Mouse (Mus musculus) cerebellum, adult 2 months (tissue): Measurements from ENCODE around the gene Zfp462. TPM values are rescaled to one million over a fixed set of nuclear protein-coding genes. Genes with fewer than 3 reads are reported as not detected.

Source experiments
- DNase-seq, 2 experiments: peaks; one replicate each; pipeline ENCODE4 v3.0.0; 2021
- H3K27ac ChIP-seq: fragments of 200-500 bp; 2 replicates; pipeline ENCODE4 v1.5.1; 2012; ENCODE audit warnings: low read length, control low read depth, inconsistent platforms; ENCODE audit not compliant: insufficient read depth
- H3K27me3 ChIP-seq: fragments of 200-500 bp; 2 replicates; pipeline ENCODE4 v1.6.1; 2012; ENCODE audit warnings: inconsistent platforms, mild to moderate bottlenecking, low read length, moderate library complexity; ENCODE audit not compliant: control insufficient read depth, insufficient read depth
- H3K4me1 ChIP-seq: fragments of 200-500 bp; 2 replicates; pipeline ENCODE4 v1.6.1; 2011; ENCODE audit warnings: low read length; ENCODE audit not compliant: control insufficient read depth, insufficient read depth
- H3K4me3 ChIP-seq: fragments of 200-500 bp; replicated peaks from 2 replicates; pipeline ENCODE3; 2011; ENCODE audit warnings: mild to moderate bottlenecking, low read depth, low read length, control low read depth; ENCODE audit not compliant: insufficient read depth
- CTCF ChIP-seq: fragments of 200-500 bp; IDR thresholded peaks from 2 replicates; pipeline ENCODE4 v1.5.1; 2011; ENCODE audit warnings: low read depth, mild to moderate bottlenecking, control low read depth, low read length, moderate library complexity, borderline replicate concordance; ENCODE audit not compliant: insufficient read depth
- POLR2A ChIP-seq: fragments of 200-500 bp; IDR thresholded peaks from 2 replicates; pipeline ENCODE4 v1.6.1; 2011; ENCODE audit warnings: low read length, control low read depth, borderline replicate concordance; ENCODE audit not compliant: insufficient read depth
- WGBS: fragments of 180-500 bp; shearing (Covaris S2); methylation state at CpG from one replicate; pipeline ENCODE4 v1.1.7; 2018; 5-methylcytosine and 5-hydroxymethylcytosine counted together
- polyA plus RNA-seq: library from polyadenylated mRNA; depleted of rRNA; stranded (reverse); fragments of >200 nt; gene quantifications from 2 replicates; pipeline ENCODE4 v1.2.3, GENCODE M21; 2012

Zfp462 gene
- polyA plus RNA-seq, 1 experiment = 15.9 TPM

DNA sequence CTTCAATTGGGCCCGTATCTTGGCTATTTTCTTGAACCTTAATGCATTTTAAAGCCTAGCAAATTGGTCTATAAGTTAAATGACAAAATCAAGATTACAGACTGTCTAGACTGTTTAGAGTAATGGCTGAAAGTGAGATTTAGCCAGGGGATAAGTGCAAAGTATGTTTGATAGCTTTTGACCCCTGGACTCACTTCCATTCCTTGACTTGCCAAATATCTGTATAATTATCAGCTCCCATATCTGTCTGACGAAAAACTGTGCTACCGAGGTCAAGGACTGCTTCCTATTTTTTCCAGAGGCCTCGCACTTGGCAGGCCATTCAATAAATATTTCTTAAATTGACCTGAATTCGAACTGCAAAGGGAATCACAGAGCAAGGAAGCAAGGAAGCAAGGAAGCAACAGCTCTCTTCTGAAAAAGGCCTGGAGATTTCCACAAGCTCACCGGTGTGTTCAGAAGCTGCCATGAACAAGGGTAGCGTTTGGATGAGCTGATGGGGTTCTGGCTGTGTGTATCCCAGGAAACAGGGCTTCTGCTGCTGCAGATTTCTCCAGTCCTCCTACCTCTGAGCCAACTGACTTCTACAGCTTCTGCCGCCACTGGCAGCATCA lies 87.6 kb downstream of the Zfp462 start:
- 67% methylated on average over 8 of the region's 8 CpGs for WGBS
- DNase-seq = no peak
- TF ChIP-seq POLR2A (no peak), CTCF (no peak)

DNA sequence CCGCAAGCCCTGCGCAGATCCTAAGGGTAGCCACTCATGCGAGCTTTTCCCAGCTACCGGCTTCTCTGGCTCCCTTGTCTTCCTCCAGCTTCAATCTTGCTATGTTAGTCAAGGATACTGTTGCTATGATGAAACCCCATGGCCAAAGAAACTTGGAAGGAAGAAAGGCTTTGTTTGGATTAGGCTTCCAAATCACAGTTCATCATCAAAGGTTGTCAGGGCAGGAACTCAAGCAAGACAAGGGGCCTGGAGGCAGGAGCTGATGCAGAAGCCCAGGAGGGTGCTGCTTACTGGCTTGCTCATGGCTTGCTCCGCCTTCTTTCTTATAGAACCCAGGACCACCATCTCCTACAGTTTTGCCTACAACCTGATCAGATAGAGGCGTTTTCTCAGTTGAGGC lies 88.6 kb downstream of the Zfp462 start:
- no peak for DNase-seq
- no peaks in the 10 kb centered on the region; the same call in 1 of the 2 replicates for H3K27me3 ChIP-seq
- H3K4me1 ChIP-seq = no peaks in the 10 kb centered on the region
- H3K27ac ChIP-seq = no peak overlapping the region
- no peak for TF ChIP-seq POLR2A
- TF ChIP-seq CTCF = no peak
- no peak overlapping the region for H3K4me3 ChIP-seq
- WGBS = 90% methylated on average over 6 of the region's 6 CpGs

More for the DNA sequence above, 87.6 kb downstream of the Zfp462 start:
- H3K4me3 ChIP-seq = no peak overlapping the region
- H3K27ac ChIP-seq = no peak overlapping the region
- H3K4me1 ChIP-seq = no peaks in the 10 kb centered on the region
- H3K27me3 ChIP-seq = no peaks in the 10 kb centered on the region; the same call in 1 of the 2 replicates

DNA sequence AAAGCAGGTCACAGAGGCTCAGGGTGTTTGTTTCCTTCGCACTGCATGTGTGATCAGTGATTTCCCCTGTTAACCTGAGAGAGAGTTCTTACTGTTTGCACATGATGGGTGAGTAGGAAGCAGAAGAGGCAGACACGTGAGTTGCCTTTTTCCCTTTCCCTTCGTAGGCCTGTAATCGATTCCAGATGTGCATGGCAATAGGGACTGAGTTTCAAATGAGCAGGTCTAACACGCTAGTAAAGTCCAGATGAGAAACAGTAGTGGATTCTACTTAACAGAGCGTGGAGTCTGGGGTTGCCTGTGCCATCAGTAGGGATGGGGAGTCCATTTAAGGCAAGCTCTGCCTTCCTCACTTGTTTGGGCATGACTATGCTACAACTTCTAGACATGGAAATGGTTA lies 93.3 kb downstream of the Zfp462 start:
- TF ChIP-seq CTCF (no peak), POLR2A (no peak)
- WGBS = 93% methylated on average over 6 of the region's 6 CpGs
- peaks cover 7% of the 10 kb centered on the region for H3K4me1 ChIP-seq
- H3K27ac ChIP-seq = no peak overlapping the region
- no peak overlapping the region for H3K4me3 ChIP-seq
- no peaks in the 10 kb centered on the region for H3K27me3 ChIP-seq
- no peak for DNase-seq

DNA sequence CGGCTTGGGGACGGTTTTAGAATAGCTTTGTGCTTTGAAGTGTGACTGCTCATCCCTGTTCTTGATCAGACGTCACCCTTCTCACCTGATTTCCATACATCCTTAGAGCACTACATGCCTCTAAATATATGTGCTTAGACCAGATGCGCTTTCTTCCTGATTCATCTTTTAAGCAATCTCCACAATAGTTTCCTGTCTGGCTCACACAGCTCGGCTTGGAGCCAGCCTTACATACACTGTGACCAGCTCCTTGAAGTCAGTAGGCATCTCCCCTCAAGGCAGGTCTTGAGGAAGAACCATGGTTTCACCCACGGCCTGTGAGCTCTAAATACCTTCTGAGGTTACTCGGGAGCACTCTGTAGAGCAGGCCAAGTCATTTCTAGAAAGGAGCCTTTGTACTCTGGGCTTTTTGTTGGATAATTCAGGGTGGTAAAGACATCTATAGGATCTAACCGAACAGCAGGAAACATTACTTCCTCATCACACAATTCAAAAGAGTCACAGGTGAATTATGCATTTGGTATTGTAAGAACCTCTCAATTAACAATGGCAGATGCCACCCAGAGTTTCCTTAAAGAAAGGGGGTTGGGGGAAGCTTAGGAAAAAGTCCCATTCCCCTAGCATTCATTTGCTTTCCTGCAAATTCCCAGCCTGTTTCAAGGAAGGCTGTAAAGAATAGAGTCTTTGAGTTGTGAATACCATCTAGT lies 95.6 kb downstream of the Zfp462 start:
- H3K27ac ChIP-seq = no peak overlapping the region
- no peaks in the 10 kb centered on the region for H3K27me3 ChIP-seq
- DNase-seq = no peak
- TF ChIP-seq CTCF = no peak
- TF ChIP-seq POLR2A = no peak
- 80% methylated on average over 8 of the region's 8 CpGs for WGBS
- H3K4me3 ChIP-seq = no peak overlapping the region
- H3K4me1 ChIP-seq = peaks cover 7% of the 10 kb centered on the region

DNA sequence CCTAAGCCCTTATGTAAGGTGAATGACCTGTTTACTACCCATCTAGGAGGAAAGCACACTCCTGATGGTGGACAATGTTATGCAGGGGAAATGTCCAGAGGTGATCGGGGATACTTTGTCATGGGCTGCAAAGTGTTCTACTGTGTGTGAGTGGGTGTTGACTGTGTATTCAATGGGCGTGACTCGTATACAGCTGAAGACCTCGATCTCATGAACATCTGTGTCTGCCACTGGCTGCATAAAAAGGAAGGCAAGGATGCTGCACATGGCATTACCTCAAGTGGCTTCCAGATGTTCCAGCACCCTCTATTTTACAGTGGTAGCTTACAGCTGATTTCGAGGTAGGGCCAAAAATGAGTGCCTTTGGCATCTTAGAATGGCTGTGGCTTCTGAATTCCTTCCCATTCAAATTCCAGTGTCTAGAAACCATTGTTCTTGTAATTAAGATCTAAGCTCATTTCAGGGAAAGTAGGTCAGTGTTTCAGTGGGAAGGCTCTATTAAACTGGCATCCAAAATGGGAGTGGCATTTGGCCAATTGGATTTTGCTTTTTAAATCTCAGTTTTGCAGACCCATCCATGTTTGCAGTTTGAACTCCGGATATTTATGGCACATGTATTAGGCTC lies 96.4 kb downstream of the Zfp462 start:
- H3K27ac ChIP-seq = no peak overlapping the region
- peaks cover 7% of the 10 kb centered on the region for H3K4me1 ChIP-seq
- WGBS = 78% methylated on average over 6 of the region's 6 CpGs
- no peaks in the 10 kb centered on the region for H3K27me3 ChIP-seq
- H3K4me3 ChIP-seq = no peak overlapping the region
- no peak for TF ChIP-seq POLR2A
- no peak for TF ChIP-seq CTCF
- DNase-seq = peak in 1 of 2 experiments; percentile 15

DNA sequence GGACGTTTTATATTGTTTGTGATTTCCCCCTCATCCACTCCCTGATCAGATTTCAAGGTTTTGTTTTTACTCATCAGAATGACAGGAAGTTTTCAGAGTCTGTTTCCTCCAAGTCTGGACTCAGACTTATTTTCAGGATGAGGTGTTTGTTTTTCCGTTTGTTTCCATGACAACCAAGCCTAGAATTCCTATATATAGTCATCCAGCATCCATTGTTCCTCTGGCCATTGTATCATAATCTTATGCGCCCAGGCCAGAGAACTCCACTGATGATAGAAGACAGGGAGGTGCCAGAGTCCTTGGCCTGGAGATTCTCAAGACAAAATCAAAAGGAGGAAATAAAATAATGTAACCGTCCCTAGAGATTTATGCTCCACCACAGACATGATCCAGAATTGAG lies 97.7 kb downstream of the Zfp462 start:
- Histone ChIP-seq H3K4me3 (no peak overlapping the region), H3K4me1 (peaks cover 7% of the 10 kb centered on the region), H3K27ac (no peak overlapping the region), H3K27me3 (no peaks in the 10 kb centered on the region)
- TF ChIP-seq POLR2A (no peak), CTCF (no peak)
- no peak for DNase-seq
- WGBS = 75% methylated on average over 4 of the region's 4 CpGs

DNA sequence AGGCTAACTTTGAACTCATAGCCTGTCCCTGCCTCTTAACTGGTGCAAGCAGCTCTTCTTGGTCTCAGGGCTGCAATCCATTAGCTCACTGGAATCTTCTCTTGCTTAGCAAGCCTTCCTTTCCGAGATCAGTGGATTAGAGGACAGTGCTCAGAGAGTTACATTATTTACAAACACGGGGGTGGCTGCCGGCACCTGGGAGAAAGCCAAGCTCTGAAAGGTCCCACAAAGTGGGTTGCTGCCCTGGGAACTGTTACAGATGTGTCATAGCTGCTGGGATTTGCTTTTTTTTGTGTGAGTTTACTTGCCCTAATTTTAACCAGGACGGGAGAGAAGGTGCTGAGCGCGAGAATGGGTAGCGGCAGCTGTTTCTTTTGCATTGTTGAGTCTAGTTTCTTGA lies 102.4 kb downstream of the Zfp462 start:
- WGBS = 84% methylated on average over 7 of the region's 7 CpGs

More for the DNA sequence above, 102.4 kb downstream of the Zfp462 start:
- Histone ChIP-seq H3K27me3 (no peaks in the 10 kb centered on the region), H3K27ac (no peak overlapping the region), H3K4me1 (no peaks in the 10 kb centered on the region), H3K4me3 (no peak overlapping the region)
- no peak for TF ChIP-seq POLR2A
- no peak for TF ChIP-seq CTCF
- no peak for DNase-seq
